Mouse (Mus musculus): ENCODE data around the gene Gm5624. TPM values are rescaled to one million over a fixed set of nuclear protein-coding genes. Genes with fewer than 3 reads are reported as not detected.
"Not testable (repeated sequence)": the region's sequence is repeated elsewhere in the genome, so short reads cannot be mapped to it uniquely, and the experiment has no call there.

The Gm5624 gene
- total RNA-seq (2021), result not detected

- intact Hi-C loops (cut with DNase I), result not testable (repeated sequence)
Measured at GRCm38 (mm10) chr14:44627737-44628136, at the start of gene Gm5624. Gm5624 (minus strand) TSS chr14:44627938.

GRCm38 (mm10) chr14:44591765-44592164 lies 36.0 kb downstream of the Gm5624 start:
- intact Hi-C loops (cut with DNase I); DNase-seq: not testable (repeated sequence)

More at GRCm38 (mm10) chr14:44627737-44628136, at the start of gene Gm5624:
- DNase-seq, result not testable (repeated sequence)

- DNase-seq; intact Hi-C loops (cut with DNase I): not testable (repeated sequence)
Measured at GRCm38 (mm10) chr14:44582853-44583252, 44.9 kb downstream of the Gm5624 start, which contains the start of gene Gm8247. Gm8247 (plus strand) TSS chr14:44583153.

GRCm38 (mm10) chr14:44547961-44548360 lies 79.8 kb downstream of the Gm5624 start:
- DNase-seq; intact Hi-C loops (cut with DNase I): not testable (repeated sequence)

GRCm38 (mm10) chr14:44517976-44518375 lies 109.8 kb downstream of the Gm5624 start, which contains the start of gene Gm17093:
Gm17093 (plus strand) TSS chr14:44518276.
- intact Hi-C loops (cut with DNase I); DNase-seq: not testable (repeated sequence)

Other genes starting within 250 kb of the Gm5624 start
- not detected for gene Gm3371, start 217.2 kb downstream of the Gm5624 start, total RNA-seq (2021)
- not detected for gene Gm8232, start 194.3 kb downstream of the Gm5624 start, total RNA-seq (2021)
- gene BC061237, start 135.5 kb downstream of the Gm5624 start, total RNA-seq (2021), result not detected
- not detected for gene Gm17093, start 109.7 kb downstream of the Gm5624 start, total RNA-seq (2021)
- gene Gm8247, start 44.8 kb downstream of the Gm5624 start, total RNA-seq (2021), result not detected
- not detected for gene Gm8257, start 78.5 kb upstream of the Gm5624 start, total RNA-seq (2021)
- not detected for gene Gm8267, start 122.4 kb upstream of the Gm5624 start, total RNA-seq (2021)
- gene Ptgdr, start 231.4 kb upstream of the Gm5624 start, total RNA-seq (2021), result not detected

Measured in heart, postnatal 10 days (tissue).